Mouse (Mus musculus): ENCODE measurements at regions not wholly inside any gene's neighbourhood (a gene's known extent, or its start where the extent isn't known, plus 50 kb on each side); places are given as distances from the start of the nearest gene placed in this dataset.

GRCm38 (mm10) chr5:45925879-45926410 lies 68.5 kb upstream of the Lcorl start:
- DNase-seq (ENCODE audit: low spot score), result no peak

DNA sequence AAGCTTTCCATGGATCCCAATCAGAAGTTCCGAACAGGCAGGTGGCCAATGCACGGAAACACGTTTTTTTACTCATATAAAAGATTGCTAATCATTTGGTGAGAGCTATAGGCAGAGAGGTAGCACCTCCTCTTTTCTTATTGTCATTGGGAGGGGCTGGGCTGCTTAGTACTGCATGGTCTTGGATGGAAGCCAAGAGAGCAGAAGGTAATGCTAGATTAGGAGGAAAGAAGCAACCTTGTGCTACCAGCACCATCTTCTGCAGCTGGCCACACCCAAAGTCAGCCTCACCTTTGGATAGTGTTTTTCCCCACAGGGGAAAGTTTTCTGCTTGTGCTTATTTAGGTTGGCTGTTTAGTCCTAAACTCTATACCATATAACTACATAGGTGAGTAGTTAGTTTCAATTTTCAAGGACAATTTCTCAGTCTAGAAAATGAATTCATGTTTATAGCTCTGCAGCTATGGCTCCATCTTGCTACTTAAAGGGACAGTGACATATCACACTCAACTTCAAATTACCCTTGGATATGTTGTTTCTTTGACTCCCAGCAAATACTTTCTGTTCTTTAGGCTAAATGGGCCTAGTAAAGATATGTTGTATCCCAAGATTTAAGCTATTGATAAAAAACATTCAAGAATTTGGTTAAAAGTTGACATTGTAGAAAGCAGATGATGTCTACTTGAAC lies 66.6 kb upstream of the Lcorl start:
- DNase-seq (ENCODE audit: low spot score), result no peak
